Mouse (Mus musculus) forebrain, embryonic 11.5 days (tissue): ENCODE measurements at regions not wholly inside any gene's neighbourhood (a gene's known extent, or its start where the extent isn't known, plus 50 kb on each side); places are given as distances from the start of the nearest gene placed in this dataset.

Experiments
- ATAC-seq: fragments of 200-750 bp; cut with Nextera tagmentation; replicated peaks from 2 replicates; pipeline ENCODE4 v1.8.0; 2017; ENCODE audit warnings: moderate TSS enrichment; ENCODE audit not compliant: low FRiP score
- DNase-seq: peaks from one replicate; pipeline ENCODE4 v3.0.0-alpha.2; 2017; ENCODE audit warnings: low spot score
- H3K27ac ChIP-seq: fragments of 300-500 bp; sonication (generic); 2 replicates; pipeline ENCODE4 v1.5.1; 2014; ENCODE audit warnings: low read depth, low read length
- H3K27me3 ChIP-seq: fragments of 300-500 bp; sonication (generic); 2 replicates; pipeline ENCODE4 v1.6.1; 2014; ENCODE audit warnings: mild to moderate bottlenecking, low read length, mixed read lengths; ENCODE audit not compliant: control insufficient read depth, insufficient read depth
- H3K36me3 ChIP-seq: fragments of 300-500 bp; sonication (generic); 2 replicates; pipeline ENCODE4 v1.6.1; 2014; ENCODE audit warnings: mild to moderate bottlenecking, low read length, moderate library complexity, mixed read lengths; ENCODE audit not compliant: control insufficient read depth, insufficient read depth
- H3K4me1 ChIP-seq: fragments of 300-500 bp; sonication (generic); replicated peaks from 2 replicates; pipeline ENCODE4 v1.6.1; 2014; ENCODE audit warnings: low read length, mixed read lengths; ENCODE audit not compliant: control insufficient read depth, insufficient read depth
- H3K4me2 ChIP-seq: fragments of 300-500 bp; sonication (generic); 2 replicates; pipeline ENCODE4 v1.6.1; 2014; ENCODE audit warnings: low read depth, mild to moderate bottlenecking, low read length, moderate library complexity, mixed read lengths; ENCODE audit not compliant: severe bottlenecking
- H3K4me3 ChIP-seq: fragments of 300-500 bp; sonication (generic); 2 replicates; pipeline ENCODE4 v1.5.1; 2014; ENCODE audit warnings: low read depth, low read length
- H3K9ac ChIP-seq: fragments of 300-500 bp; sonication (generic); 2 replicates; pipeline ENCODE4 v1.6.1; 2014; ENCODE audit warnings: low read length
- H3K9me3 ChIP-seq: fragments of 300-500 bp; sonication (generic); 2 replicates; pipeline ENCODE4 v1.6.1; 2016; ENCODE audit warnings: low read length, mixed read lengths; ENCODE audit not compliant: control insufficient read depth
- WGBS: fragments of 180-500 bp; shearing (Covaris S2); extraction: QIAGEN DNeasy Blood & Tissue Kit; methylation state at CpG from one replicate; pipeline ENCODE4 v1.1.7; 2014; 5-methylcytosine and 5-hydroxymethylcytosine counted together

GRCm38 (mm10) chr3:52625125-52625524, 357.0 kb downstream of the Foxo1 start:
- DNase-seq: no peak
- Histone ChIP-seq H3K4me2 (no peak overlapping the region), H3K9ac (no peak overlapping the region), H3K4me1 (no peaks in the 10 kb centered on the region), H3K27ac (no peak overlapping the region), H3K4me3 (no peak overlapping the region), H3K9me3 (no peaks in the 10 kb centered on the region), H3K36me3 (no peaks in the 10 kb centered on the region), H3K27me3 (no peaks in the 10 kb centered on the region)
- no peak for ATAC-seq
- 61% methylated on average over 1 of the region's 1 CpGs for WGBS

DNA sequence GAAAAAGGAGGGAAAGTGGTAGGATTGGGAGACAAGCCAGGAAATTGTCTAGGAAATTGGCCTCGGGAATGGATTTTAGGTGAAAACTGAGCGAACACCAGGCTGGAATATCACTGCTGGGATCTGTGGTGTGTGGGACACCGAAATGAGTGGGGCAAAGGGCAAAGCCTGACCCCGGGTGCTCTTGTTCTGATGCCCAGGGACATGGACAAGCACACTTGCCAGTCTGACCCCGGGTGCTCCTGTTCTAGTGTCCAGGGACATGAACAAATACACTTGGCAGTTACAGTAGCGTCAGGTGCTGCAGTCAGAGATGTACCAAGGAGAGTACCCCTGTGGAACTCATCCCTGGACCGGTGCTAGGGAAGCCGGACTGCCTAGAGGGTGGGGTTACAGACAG, 354.4 kb downstream of the Foxo1 start:
- H3K9me3 ChIP-seq: no peaks in the 10 kb centered on the region
- WGBS: 95% methylated on average over 8 of the region's 8 CpGs
- H3K27ac ChIP-seq: no peak overlapping the region
- no peaks in the 10 kb centered on the region for H3K4me1 ChIP-seq
- no peak overlapping the region for H3K4me3 ChIP-seq
- DNase-seq: no peak
- no peak overlapping the region for H3K4me2 ChIP-seq
- no peak for ATAC-seq
- H3K9ac ChIP-seq: no peak overlapping the region
- H3K36me3 ChIP-seq: no peaks in the 10 kb centered on the region
- no peaks in the 10 kb centered on the region for H3K27me3 ChIP-seq

- DNase-seq (no peak), ATAC-seq (no peak)
- H3K27me3 ChIP-seq: no peaks in the 10 kb centered on the region
- WGBS: 90% methylated on average over 8 of the region's 8 CpGs
- H3K36me3 ChIP-seq: no peaks in the 10 kb centered on the region
- 0 out of 2 replicates have a peak, but pooled peaks cover 2% of the 10 kb centered on the region for H3K4me1 ChIP-seq
- no peak overlapping the region for H3K9ac ChIP-seq
- H3K4me3 ChIP-seq: no peak overlapping the region
- no peak overlapping the region for H3K4me2 ChIP-seq
- H3K27ac ChIP-seq: no peak overlapping the region
- H3K9me3 ChIP-seq: no peaks in the 10 kb centered on the region
Observed at GRCm38 (mm10) chr3:52621936-52622335, 353.8 kb downstream of the Foxo1 start.

DNA sequence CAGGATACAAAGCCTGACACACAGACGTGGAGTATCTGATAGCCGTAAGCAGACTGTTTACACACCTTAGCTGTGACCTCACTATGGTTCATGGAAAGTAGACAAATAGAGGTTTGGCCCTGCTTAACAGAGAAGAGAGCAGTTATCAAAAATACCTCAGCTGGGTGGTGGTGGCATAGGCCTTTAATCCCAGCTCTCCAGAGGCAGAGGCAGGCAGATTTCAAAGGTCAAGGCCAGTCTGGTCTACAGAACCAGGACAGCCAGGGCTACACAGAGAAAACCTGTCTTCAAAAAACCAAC, 350.7 kb downstream of the Foxo1 start:
- no peak overlapping the region for H3K4me2 ChIP-seq
- H3K36me3 ChIP-seq: no peaks in the 10 kb centered on the region
- no peaks in the 10 kb centered on the region for H3K9me3 ChIP-seq
- ATAC-seq (no peak), DNase-seq (no peak)
- no peaks in the 10 kb centered on the region for H3K27me3 ChIP-seq
- 0 out of 2 replicates have a peak, but pooled peaks cover 2% of the 10 kb centered on the region for H3K4me1 ChIP-seq
- no peak overlapping the region for H3K9ac ChIP-seq
- H3K4me3 ChIP-seq: no peak overlapping the region
- no peak overlapping the region for H3K27ac ChIP-seq
- 93% methylated on average over 2 of the region's 2 CpGs for WGBS

DNA sequence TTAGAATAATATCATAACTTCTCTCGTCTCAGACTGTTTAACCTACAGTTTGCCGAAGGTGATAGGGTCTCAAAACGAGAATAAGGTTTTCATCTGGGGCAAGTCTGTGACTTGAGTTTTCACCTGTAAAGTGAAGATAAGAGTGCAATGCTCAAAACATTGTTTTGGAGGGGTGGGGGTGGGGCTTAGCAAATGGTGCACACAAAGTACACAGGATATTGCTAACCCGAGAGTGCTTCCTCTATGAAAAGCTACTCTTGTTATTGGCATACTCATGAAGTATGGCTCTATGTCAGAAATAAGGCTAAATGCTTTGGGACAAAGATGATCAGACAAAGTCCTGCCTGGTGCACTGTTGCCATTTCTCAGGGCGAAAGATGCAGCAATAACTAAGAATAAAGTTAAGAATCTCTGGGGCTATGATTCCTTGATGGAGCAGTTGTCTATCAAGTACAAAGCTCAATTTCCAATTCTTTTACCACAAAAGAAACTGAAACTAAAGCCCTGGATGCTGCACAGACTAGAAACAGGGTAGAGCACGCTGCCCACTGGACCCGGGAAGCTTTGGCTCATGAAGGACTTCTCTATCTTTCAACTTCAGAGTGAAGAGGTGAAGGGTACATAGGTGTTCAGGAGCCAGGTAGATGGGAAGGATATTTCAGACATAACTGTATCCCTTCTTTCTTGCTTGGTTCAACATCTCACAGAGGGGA, 350.2 kb downstream of the Foxo1 start:
- no peaks in the 10 kb centered on the region for H3K36me3 ChIP-seq
- H3K27me3 ChIP-seq: no peaks in the 10 kb centered on the region
- H3K9ac ChIP-seq: no peak overlapping the region
- no peaks in the 10 kb centered on the region for H3K9me3 ChIP-seq
- DNase-seq (no peak), ATAC-seq (no peak)
- H3K27ac ChIP-seq: no peak overlapping the region
- H3K4me3 ChIP-seq: no peak overlapping the region
- 82% methylated on average over 7 of the region's 7 CpGs for WGBS
- H3K4me2 ChIP-seq: no peak overlapping the region
- 0 out of 2 replicates have a peak, but pooled peaks cover 2% of the 10 kb centered on the region for H3K4me1 ChIP-seq

DNA sequence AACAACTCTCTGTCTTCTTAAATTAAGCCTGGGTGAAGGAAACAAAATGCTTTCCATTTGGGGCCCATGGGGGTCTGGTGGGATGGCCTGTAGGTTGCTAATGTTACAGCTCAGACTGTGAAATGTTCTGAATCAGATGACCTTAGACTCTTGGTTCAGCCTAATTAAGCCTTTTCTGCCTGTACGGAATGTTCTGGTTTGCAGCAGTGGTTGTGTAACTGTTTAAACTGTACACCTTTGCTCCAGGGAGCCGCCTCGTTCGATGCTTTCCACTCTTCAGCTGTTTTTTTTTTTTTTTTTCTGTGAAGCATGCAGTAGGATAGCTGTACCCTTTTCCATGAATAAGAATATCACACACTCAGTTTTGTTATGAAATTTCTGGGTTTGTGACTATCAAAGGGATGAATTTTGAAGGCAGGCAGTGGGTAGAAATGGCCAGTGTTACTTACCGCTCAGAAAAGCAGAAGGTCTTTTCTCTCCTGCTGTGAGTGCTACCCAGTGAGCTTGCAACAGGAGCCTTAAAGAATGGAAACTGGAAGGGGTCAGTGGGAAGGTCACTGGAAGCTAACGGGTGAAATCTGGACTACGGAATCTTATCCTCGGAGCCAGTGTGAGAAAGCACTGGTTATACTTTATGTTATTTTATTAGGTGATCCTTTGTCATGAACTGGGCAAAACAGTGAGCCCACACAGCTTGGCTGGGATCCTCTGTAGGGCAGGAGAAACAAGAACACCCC, 349.4 kb downstream of the Foxo1 start:
- Histone ChIP-seq H3K36me3 (no peaks in the 10 kb centered on the region), H3K27me3 (no peaks in the 10 kb centered on the region), H3K4me1 (0 out of 2 replicates have a peak, but pooled peaks cover 2% of the 10 kb centered on the region), H3K27ac (no peak overlapping the region), H3K9me3 (no peaks in the 10 kb centered on the region), H3K4me3 (no peak overlapping the region), H3K4me2 (no peak overlapping the region), H3K9ac (no peak overlapping the region)
- WGBS: 36% methylated on average over 8 of the region's 8 CpGs
- DNase-seq: no peak
- ATAC-seq: no peak

DNA sequence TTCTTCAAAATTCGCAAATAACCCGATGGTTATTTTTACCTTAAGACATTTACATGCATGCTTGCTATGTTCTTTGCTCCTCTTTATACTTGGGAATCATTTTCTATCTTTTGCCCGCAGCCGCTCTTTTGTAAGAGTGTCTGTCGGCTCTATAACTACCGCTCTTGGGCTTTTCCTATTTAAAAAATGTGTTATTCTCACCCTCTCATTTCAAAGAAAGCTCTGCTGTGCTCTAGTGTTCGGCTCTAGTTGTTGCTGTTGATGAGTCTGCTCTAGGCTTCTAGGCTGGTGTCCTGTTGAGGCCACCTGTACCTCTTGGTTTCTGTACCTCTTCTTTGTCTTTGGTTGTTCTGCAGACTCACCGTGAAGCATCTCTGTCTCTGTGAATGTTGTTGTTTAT, 343.7 kb downstream of the Foxo1 start:
- Histone ChIP-seq H3K27ac (no peak overlapping the region), H3K27me3 (no peaks in the 10 kb centered on the region), H3K4me1 (no peaks in the 10 kb centered on the region), H3K9ac (no peak overlapping the region), H3K4me2 (no peak overlapping the region), H3K36me3 (no peaks in the 10 kb centered on the region), H3K9me3 (no peaks in the 10 kb centered on the region), H3K4me3 (no peak overlapping the region)
- no peak for ATAC-seq
- 90% methylated on average over 8 of the region's 8 CpGs for WGBS
- DNase-seq: no peak

DNA sequence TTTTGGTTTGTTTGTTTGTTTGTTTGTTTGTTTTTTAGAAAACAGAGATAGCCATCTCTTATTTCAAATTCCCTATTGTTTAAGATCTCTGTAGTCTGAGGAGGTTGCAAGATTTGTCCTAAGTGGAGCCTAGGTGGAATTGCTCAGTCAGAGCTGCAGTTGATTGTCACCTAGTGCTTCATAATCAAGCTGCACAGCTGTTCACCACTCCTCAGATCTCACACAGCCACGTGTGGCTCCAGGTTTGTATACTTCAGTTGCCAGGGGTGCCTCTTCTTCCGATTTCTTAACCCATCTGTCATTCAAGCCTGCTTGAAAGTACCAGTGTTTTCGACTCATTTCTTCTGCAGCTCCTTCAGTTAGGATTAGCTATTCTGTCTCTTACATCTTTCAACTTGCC, 342.3 kb downstream of the Foxo1 start:
- ATAC-seq: no peak
- WGBS: 69% methylated on average over 3 of the region's 3 CpGs

DNA sequence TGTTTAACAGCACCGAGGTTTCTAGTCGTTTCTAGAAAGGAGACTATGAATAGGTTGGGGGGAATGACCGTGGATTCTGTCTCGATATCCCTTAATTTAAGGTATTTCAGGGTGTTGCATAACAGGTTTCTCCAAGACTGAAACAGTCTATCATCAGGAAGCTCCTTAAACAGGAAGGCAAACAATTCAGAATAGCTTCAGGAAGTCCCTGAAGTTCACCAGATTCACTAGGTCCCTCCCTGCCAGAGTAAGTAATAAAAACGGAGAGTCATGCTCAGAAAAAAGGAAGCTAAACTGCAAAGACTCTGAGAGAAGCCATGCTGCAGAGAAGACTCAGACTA, 339.9 kb downstream of the Foxo1 start:
- DNase-seq: no peak
- ATAC-seq: no peak

More for the DNA sequence above, 342.3 kb downstream of the Foxo1 start:
- no peak overlapping the region for H3K9ac ChIP-seq
- no peaks in the 10 kb centered on the region for H3K36me3 ChIP-seq
- H3K4me3 ChIP-seq: no peak overlapping the region
- 0 out of 2 replicates have a peak, but pooled peaks cover 1% of the 10 kb centered on the region for H3K4me1 ChIP-seq
- no peaks in the 10 kb centered on the region for H3K27me3 ChIP-seq
- DNase-seq: no peak
- no peaks in the 10 kb centered on the region for H3K9me3 ChIP-seq
- no peak overlapping the region for H3K4me2 ChIP-seq
- no peak overlapping the region for H3K27ac ChIP-seq

More for the DNA sequence above, 339.9 kb downstream of the Foxo1 start:
- WGBS: 89% methylated on average over 5 of the region's 5 CpGs
- Histone ChIP-seq H3K9ac (no peak overlapping the region), H3K4me3 (no peak overlapping the region), H3K36me3 (no peaks in the 10 kb centered on the region), H3K4me1 (0 out of 2 replicates have a peak, but pooled peaks cover 2% of the 10 kb centered on the region), H3K27ac (no peak overlapping the region), H3K9me3 (no peaks in the 10 kb centered on the region), H3K27me3 (no peaks in the 10 kb centered on the region), H3K4me2 (no peak overlapping the region)
